In genomic region chr6:34274346-34274745, GRCm38 (mm10) we compare ENCODE assay signal across 9 mouse cellular contexts. TPM values are rescaled to one million over a fixed set of nuclear protein-coding genes. Genes with fewer than 3 reads are reported as not detected.
A peak's percentile ranks its signal among the peaks of the same experiment; 100 is the strongest.
DNase-seq lines count a peak whose midpoint lies in the region; ATAC-seq lines count a peak whose summit lies in the region.
"Had no signal": no experiment of that assay in that cellular context is flagged by ENCODE, and none has a peak within 500 bp of the region (broad histone marks: within the 10 kb centered on the region; RNA-seq: fewer than 3 reads in every experiment).

No protein-coding gene starts in this region.

- ATAC-seq in frontal cortex, adult (ENCODE audit: low TSS enrichment), result peak; percentile 24; the same call in 1 of the 2 replicates

- DNase-seq in frontal cortex, postnatal 25 days (ENCODE audit: low spot score in 2 of 2), result no peak
- DNase-seq in right cerebral cortex, postnatal 10 days (ENCODE audit: low spot score in 2 of 2), result peak; percentile 71
- no peak for DNase-seq in right cerebral cortex, adult 18-20 months
- peak; percentile 42 for DNase-seq in gastrocnemius, postnatal 10 days
- DNase-seq in lung, postnatal 36 days, result peak; percentile 46
- DNase-seq in urinary bladder, adult 18-20 months (ENCODE audit: low spot score in 2 of 2), result no peak
- no peak for DNase-seq in kidney, adult 8-10 months
- DNase-seq: midbrain, embryonic 14.5 days had no signal

RNA-seq across cellular contexts. Expression of gene Akr1b3, which starts 42.9 kb away (rescaled TPM):
- total RNA-seq in gastrocnemius, postnatal 10 days (2021), result 100 to 1,000 TPM; 214 to 249 TPM

Comparison
In these comparisons a context has a peak if more than half of its experiments do, and no peak if none do; other contexts are left out.
1. DNase-seq: peak in right cerebral cortex, postnatal 10 days (2 of 2), gastrocnemius, postnatal 10 days (single experiment) and lung, postnatal 36 days (single experiment); none in frontal cortex, postnatal 25 days (0 of 2), right cerebral cortex, adult 18-20 months (single experiment), urinary bladder, adult 18-20 months (0 of 2) and kidney, adult 8-10 months (0 of 2).